Mouse (Mus musculus) liver, adult 2 months (tissue): ENCODE measurements around the gene Gtf2h3.

Experiments
- CTCF ChIP-seq: fragments of 200-500 bp; IDR thresholded peaks from 2 replicates; pipeline ENCODE4 v1.5.1; 2011; ENCODE audit warnings: low read depth, low read length, control low read depth
- POLR2A ChIP-seq: fragments of 200-500 bp; IDR thresholded peaks from 2 replicates; pipeline ENCODE4 v1.6.1; 2011; ENCODE audit warnings: low read length, control low read depth; ENCODE audit not compliant: insufficient read depth; ENCODE audit errors: extremely low read depth

DNA sequence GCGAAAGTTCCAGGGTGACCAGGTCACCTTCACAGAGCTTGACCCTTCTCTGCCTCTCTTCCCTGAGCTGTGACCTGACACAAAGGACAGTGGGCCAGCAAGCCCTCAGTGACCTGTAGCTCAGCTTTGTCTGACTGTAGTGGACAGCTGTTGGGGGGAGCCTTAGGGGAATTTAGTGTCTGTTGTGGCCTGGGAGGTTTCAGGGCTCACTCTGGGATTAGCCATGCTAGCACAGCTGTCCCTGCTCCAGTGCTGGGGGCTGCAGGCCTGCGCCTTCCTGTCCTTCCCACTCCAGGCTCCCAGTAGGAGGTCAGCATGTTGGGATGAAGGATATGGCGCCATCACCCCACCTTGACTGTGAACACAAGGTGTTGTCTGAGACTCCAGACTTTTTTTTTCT lies 57.2 kb downstream of the Gtf2h3 start:
- TF ChIP-seq CTCF (no peak), POLR2A (no peak)
